Mouse (Mus musculus) embryonic facial prominence, embryonic 15.5 days (tissue): ENCODE results near the gene Sox6. TPM values are rescaled to one million over a fixed set of nuclear protein-coding genes. Genes with fewer than 3 reads are reported as not detected.
A peak's percentile ranks its signal among the peaks of the same experiment; 100 is the strongest.

Experiments used
- ATAC-seq: fragments of 200-750 bp; cut with Nextera tagmentation; 2 replicates; pipeline ENCODE4 v1.8.0; 2017; ENCODE audit warnings: low read depth, moderate TSS enrichment; ENCODE audit not compliant: insufficient number of reproducible peaks, low FRiP score, low TSS enrichment
- H3K27ac ChIP-seq: fragments of 300-500 bp; sonication (generic); replicated peaks from 2 replicates; pipeline ENCODE4 v1.5.1; 2015; ENCODE audit warnings: mild to moderate bottlenecking, inconsistent platforms
- H3K27me3 ChIP-seq: fragments of 300-500 bp; sonication (generic); 2 replicates; pipeline ENCODE4 v1.6.1; 2015; ENCODE audit warnings: inconsistent platforms
- H3K36me3 ChIP-seq: fragments of 300-500 bp; sonication (generic); 2 replicates; pipeline ENCODE4 v1.6.1; 2015; ENCODE audit warnings: mild to moderate bottlenecking, inconsistent platforms
- H3K4me1 ChIP-seq: fragments of 300-500 bp; sonication (generic); 2 replicates; pipeline ENCODE4 v1.6.1; 2015; ENCODE audit warnings: inconsistent platforms
- H3K4me2 ChIP-seq: fragments of 300-500 bp; sonication (generic); replicated peaks from 2 replicates; pipeline ENCODE4 v1.6.1; 2015; ENCODE audit warnings: mild to moderate bottlenecking, inconsistent platforms
- H3K4me3 ChIP-seq: fragments of 300-500 bp; sonication (generic); replicated peaks from 2 replicates; pipeline ENCODE4 v1.5.1; 2015; ENCODE audit warnings: mild to moderate bottlenecking, inconsistent platforms
- H3K9ac ChIP-seq: fragments of 300-500 bp; sonication (generic); 2 replicates; pipeline ENCODE4 v1.6.1; 2015; ENCODE audit warnings: inconsistent platforms
- H3K9me3 ChIP-seq: fragments of 300-500 bp; sonication (generic); replicated peaks from 2 replicates; pipeline ENCODE4 v1.6.1; 2016; ENCODE audit warnings: inconsistent platforms
- WGBS: fragments of 180-500 bp; shearing (Covaris S2); methylation state at CpG from one replicate; pipeline ENCODE4 v1.1.7; 2015; 5-methylcytosine and 5-hydroxymethylcytosine counted together
- polyA plus RNA-seq: library from polyadenylated mRNA; unstranded; fragments of >200 nt; fragmentation: Nextera tagmentation; extraction: Ambion mirVana; gene quantifications from 2 replicates; pipeline ENCODE4 v1.2.1, GENCODE M21; 2015

Gene Sox6
- polyA plus RNA-seq, 1 experiment from 2014 or later = 60.2 TPM

GRCm38 (mm10) chr7:115829260-115829659 is 209.3 kb downstream of the Sox6 start:
- no peaks in the 10 kb centered on the region for H3K9me3 ChIP-seq
- peaks cover 11% of the 10 kb centered on the region; the same call in 1 of the 2 replicates for H3K4me1 ChIP-seq
- no peak overlapping the region for H3K9ac ChIP-seq
- ATAC-seq = no peak
- no peak overlapping the region for H3K4me3 ChIP-seq
- no peak overlapping the region for H3K4me2 ChIP-seq
- no peaks in the 10 kb centered on the region for H3K27me3 ChIP-seq
- 69% methylated on average over 4 of the region's 4 CpGs for WGBS
- H3K27ac ChIP-seq = no peak overlapping the region
- no peaks in the 10 kb centered on the region for H3K36me3 ChIP-seq

DNA sequence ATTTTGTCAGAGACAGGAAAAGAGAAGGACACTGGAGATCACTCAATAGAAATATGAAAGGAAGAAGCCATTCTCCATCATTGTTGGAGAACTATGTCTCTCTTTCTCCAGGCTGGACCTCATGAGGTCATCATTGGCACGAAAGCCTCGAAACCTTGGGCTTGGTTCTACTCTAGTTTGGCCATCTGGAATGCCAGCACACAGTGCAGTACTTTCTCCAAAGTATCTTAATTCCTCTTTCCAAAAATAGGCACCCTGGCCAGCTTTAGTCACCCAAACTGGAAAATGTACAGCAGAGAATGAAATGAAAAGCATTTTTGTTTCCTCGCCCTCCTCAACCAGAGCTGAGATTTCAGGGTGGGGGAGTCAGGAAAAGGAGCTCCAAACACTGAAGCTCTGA is 213.3 kb downstream of the Sox6 start:
- Histone ChIP-seq H3K9me3 (no peaks in the 10 kb centered on the region), H3K27ac (no peak overlapping the region), H3K36me3 (no peaks in the 10 kb centered on the region), H3K9ac (no peak overlapping the region), H3K27me3 (no peaks in the 10 kb centered on the region), H3K4me2 (no peak overlapping the region), H3K4me1 (peaks cover 9% of the 10 kb centered on the region; the same call in 1 of the 2 replicates), H3K4me3 (no peak overlapping the region)
- no peak for ATAC-seq
- 72% methylated on average over 3 of the region's 3 CpGs for WGBS

GRCm38 (mm10) chr7:115824621-115825256 is 213.9 kb downstream of the Sox6 start:
- H3K4me1 ChIP-seq = peaks cover 9% of the 10 kb centered on the region; the same call in 1 of the 2 replicates
- WGBS = 49% methylated on average over 8 of the region's 8 CpGs
- no peak overlapping the region for H3K9ac ChIP-seq
- no peak overlapping the region for H3K4me2 ChIP-seq
- no peaks in the 10 kb centered on the region for H3K9me3 ChIP-seq
- H3K27ac ChIP-seq = 0 out of 2 replicates have a peak overlapping the region, but pooled peaks have one; percentile 22
- no peak for ATAC-seq
- no peaks in the 10 kb centered on the region for H3K27me3 ChIP-seq
- no peak overlapping the region for H3K4me3 ChIP-seq
- H3K36me3 ChIP-seq = no peaks in the 10 kb centered on the region

DNA sequence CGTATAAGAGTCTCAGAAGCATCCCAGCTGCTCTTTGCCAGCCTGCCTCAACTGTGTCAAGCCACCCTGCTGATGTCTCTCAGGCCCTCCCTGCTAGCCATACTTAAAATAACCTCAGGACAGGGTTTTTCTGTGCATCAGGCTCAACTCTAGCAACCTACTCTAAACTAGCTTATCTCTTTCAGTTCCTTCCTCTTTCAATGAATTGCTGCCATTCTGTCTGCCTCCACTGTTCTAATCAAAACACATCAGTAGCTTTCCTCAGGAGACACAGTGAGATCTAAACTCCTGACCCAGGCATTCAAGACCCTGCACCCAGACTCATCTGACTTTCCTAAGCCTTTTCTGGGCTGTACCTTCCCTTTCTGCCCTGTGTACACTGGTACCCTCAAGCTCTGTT is 219.5 kb downstream of the Sox6 start:
- H3K4me2 ChIP-seq = no peak overlapping the region
- H3K9me3 ChIP-seq = no peaks in the 10 kb centered on the region
- no peaks in the 10 kb centered on the region for H3K36me3 ChIP-seq
- ATAC-seq = no peak
- H3K4me1 ChIP-seq = 0 out of 2 replicates have a peak, but pooled peaks cover under 1% of the 10 kb centered on the region
- no peak overlapping the region for H3K9ac ChIP-seq
- H3K4me3 ChIP-seq = no peak overlapping the region
- WGBS = 56% methylated on average over 1 of the region's 1 CpGs
- H3K27me3 ChIP-seq = no peaks in the 10 kb centered on the region
- H3K27ac ChIP-seq = no peak overlapping the region

DNA sequence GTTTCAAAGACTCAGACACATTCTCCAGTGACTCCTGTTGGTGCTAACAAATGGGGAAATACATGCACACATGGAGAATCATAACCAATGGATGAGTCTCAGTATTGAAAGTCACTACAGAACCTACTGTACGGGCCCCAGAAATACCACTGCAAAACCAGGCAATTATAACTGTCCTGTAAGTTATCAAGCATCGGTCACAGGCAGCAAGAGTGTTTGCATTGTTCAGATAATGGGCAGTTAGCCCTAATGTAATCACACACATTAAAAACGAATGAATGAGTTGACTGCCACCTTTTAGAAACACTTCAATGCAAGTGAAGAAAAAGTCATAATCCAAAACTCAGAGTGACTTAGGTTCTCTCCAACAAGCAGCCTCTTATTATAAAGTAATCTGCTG is 235.3 kb downstream of the Sox6 start:
- no peak overlapping the region for H3K4me2 ChIP-seq
- no peaks in the 10 kb centered on the region for H3K9me3 ChIP-seq
- H3K4me3 ChIP-seq = no peak overlapping the region
- no peak overlapping the region for H3K9ac ChIP-seq
- no peaks in the 10 kb centered on the region for H3K36me3 ChIP-seq
- H3K27ac ChIP-seq = no peak overlapping the region
- no peaks in the 10 kb centered on the region for H3K4me1 ChIP-seq
- WGBS = 67% methylated on average over 3 of the region's 3 CpGs
- ATAC-seq = no peak
- H3K27me3 ChIP-seq = no peaks in the 10 kb centered on the region

- Histone ChIP-seq H3K4me2 (no peak overlapping the region), H3K27me3 (no peaks in the 10 kb centered on the region), H3K4me1 (no peaks in the 10 kb centered on the region), H3K4me3 (no peak overlapping the region), H3K9me3 (no peaks in the 10 kb centered on the region), H3K36me3 (no peaks in the 10 kb centered on the region), H3K9ac (no peak overlapping the region), H3K27ac (no peak overlapping the region)
- WGBS = 86% methylated on average over 4 of the region's 4 CpGs
- no peak for ATAC-seq
These were observed 244.3 kb downstream of the Sox6 start for GRCm38 (mm10) chr7:115794139-115794858.

GRCm38 (mm10) chr7:115792841-115793240 is 245.8 kb downstream of the Sox6 start:
- no peaks in the 10 kb centered on the region for H3K4me1 ChIP-seq
- no peaks in the 10 kb centered on the region for H3K27me3 ChIP-seq
- 41% methylated on average over 2 of the region's 2 CpGs for WGBS
- H3K27ac ChIP-seq = no peak overlapping the region
- no peaks in the 10 kb centered on the region for H3K9me3 ChIP-seq
- H3K4me3 ChIP-seq = no peak overlapping the region
- H3K9ac ChIP-seq = no peak overlapping the region
- no peak for ATAC-seq
- H3K4me2 ChIP-seq = no peak overlapping the region
- no peaks in the 10 kb centered on the region for H3K36me3 ChIP-seq

DNA sequence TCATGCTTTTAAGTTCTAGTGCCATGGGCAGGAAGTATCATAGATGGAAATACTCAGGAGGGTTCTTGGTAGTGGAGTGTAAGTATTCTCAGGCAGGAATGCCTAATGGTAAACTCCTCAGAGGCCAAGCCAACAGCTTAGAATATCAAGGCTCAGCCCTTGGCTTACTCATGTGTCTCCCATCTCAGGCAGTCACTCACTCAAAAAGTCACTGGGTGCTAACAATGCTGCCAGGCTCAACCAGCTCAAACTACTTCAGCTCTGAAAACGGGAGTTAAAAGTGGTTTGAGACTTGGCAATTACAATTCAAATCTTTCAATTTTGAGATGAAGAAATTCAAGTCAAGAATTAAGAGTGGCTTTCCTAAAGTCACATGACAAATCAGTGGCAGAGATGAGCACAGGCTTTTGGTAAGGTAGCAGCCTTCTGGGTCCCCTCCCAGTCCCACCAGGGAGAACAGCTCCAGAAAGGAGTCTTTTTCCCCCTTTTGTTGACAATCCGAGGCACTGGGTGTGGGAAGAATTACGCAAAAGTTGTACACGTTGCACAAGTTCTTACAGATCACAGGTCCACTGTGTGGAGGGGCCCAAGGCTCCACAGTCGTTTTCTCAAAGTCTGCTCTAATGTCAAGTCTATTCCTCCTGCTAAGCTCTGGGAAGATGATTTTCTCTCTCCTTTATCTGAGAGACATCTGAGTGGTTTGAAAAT is 249.3 kb downstream of the Sox6 start:
- Histone ChIP-seq H3K36me3 (no peaks in the 10 kb centered on the region), H3K4me2 (no peak overlapping the region), H3K4me3 (no peak overlapping the region), H3K9ac (no peak overlapping the region), H3K27me3 (no peaks in the 10 kb centered on the region), H3K9me3 (no peaks in the 10 kb centered on the region), H3K4me1 (no peaks in the 10 kb centered on the region), H3K27ac (no peak overlapping the region)
- WGBS = 64% methylated on average over 5 of the region's 5 CpGs
- no peak for ATAC-seq

DNA sequence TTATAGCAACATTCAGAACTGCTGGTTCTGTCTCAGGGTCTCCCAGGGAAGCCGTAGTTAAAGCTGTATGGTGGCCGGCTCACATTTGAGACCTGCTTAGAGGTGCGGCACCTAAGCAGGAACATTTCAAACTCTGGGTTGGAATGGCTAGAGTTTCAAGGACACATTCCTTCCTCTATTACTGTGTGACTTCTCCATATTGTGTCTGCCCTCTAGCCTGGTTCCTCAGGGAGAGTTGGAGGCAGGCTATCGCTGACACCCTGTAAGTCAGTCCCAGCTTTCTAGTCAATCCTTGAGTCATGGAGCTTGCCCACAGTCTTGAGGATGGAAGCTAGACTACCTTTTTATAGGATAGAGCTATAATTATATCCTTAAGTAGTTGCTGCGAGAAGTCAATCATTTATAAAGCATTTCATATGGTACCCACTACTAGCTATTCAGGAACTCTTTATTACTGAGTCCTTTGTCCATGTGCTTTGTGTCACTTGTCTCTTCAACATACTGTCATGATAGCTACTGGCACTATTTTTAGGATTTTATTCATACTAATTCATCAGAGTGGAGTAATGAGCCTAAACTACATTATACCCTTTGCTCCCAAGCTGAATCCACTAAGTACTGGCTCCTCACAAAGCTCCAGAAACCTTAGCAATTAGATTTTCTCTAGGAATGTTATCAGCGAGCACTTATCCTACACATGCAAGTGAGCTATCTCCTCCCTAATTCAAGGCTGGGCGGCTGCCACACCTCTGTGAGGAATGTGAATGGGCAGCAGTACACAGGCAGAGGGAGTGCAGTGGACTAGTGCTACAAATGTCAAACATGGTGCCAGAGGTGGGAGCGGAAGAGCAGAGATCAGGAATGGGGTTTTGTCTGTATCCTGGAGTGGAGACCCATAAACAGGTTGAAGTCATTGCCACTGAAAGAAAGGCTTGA is 254.3 kb downstream of the Sox6 start:
- Histone ChIP-seq H3K36me3 (no peaks in the 10 kb centered on the region), H3K27ac (no peak overlapping the region), H3K9me3 (no peaks in the 10 kb centered on the region), H3K4me3 (no peak overlapping the region), H3K4me2 (no peak overlapping the region), H3K4me1 (no peaks in the 10 kb centered on the region), H3K9ac (no peak overlapping the region), H3K27me3 (no peaks in the 10 kb centered on the region)
- WGBS = 85% methylated on average over 8 of the region's 8 CpGs
- no peak for ATAC-seq

GRCm38 (mm10) chr7:115780148-115780547 is 258.4 kb downstream of the Sox6 start:
- H3K27ac ChIP-seq = no peak overlapping the region
- no peaks in the 10 kb centered on the region for H3K9me3 ChIP-seq
- no peak for ATAC-seq
- no peaks in the 10 kb centered on the region for H3K36me3 ChIP-seq
- H3K4me3 ChIP-seq = no peak overlapping the region
- no peaks in the 10 kb centered on the region for H3K27me3 ChIP-seq
- H3K9ac ChIP-seq = no peak overlapping the region
- WGBS = 73% methylated on average over 4 of the region's 4 CpGs
- no peaks in the 10 kb centered on the region for H3K4me1 ChIP-seq
- H3K4me2 ChIP-seq = no peak overlapping the region

GRCm38 (mm10) chr7:115779544-115779943 is 259.1 kb downstream of the Sox6 start:
- no peaks in the 10 kb centered on the region for H3K4me1 ChIP-seq
- H3K9me3 ChIP-seq = no peaks in the 10 kb centered on the region
- no peaks in the 10 kb centered on the region for H3K36me3 ChIP-seq
- H3K27ac ChIP-seq = no peak overlapping the region
- no peak for ATAC-seq
- H3K27me3 ChIP-seq = no peaks in the 10 kb centered on the region
- H3K9ac ChIP-seq = no peak overlapping the region
- WGBS = 90% methylated on average over 2 of the region's 2 CpGs
- H3K4me2 ChIP-seq = no peak overlapping the region
- no peak overlapping the region for H3K4me3 ChIP-seq
